Mouse (Mus musculus) cerebellum, adult 2 months (tissue): Measurements from ENCODE around the gene Gtpbp1.

Source experiments
- CTCF ChIP-seq: fragments of 200-500 bp; IDR thresholded peaks from 2 replicates; pipeline ENCODE4 v1.5.1; 2011; ENCODE audit warnings: low read depth, mild to moderate bottlenecking, control low read depth, low read length, moderate library complexity, borderline replicate concordance; ENCODE audit not compliant: insufficient read depth
- POLR2A ChIP-seq: fragments of 200-500 bp; IDR thresholded peaks from 2 replicates; pipeline ENCODE4 v1.6.1; 2011; ENCODE audit warnings: low read length, control low read depth, borderline replicate concordance; ENCODE audit not compliant: insufficient read depth

DNA sequence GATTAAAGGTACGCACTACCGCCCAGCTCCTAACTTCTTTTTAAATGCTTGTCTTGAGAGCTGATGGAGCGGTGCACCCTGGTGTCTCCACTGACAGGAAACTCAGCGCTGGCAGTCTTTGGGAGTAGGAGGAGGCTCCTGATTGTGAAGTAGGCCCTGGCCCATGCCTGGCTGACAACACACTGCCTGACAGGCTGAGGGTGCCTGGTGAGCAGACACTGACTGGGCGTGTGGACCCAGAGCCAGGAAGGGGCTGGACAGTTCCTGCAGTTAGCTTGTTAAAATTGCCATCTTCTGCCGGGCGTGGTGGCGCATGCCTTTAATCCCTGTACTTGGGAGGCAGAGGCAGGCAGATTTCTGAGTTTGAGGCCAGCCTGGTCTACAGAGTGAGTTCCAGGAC lies 59.6 kb downstream of the Gtpbp1 start:
- TF ChIP-seq CTCF (no peak), POLR2A (no peak)
